Mouse (Mus musculus) liver, adult 2 months (tissue): ENCODE results near the gene Nr2f2. TPM values are rescaled to one million over a fixed set of nuclear protein-coding genes. Genes with fewer than 3 reads are reported as not detected.
A peak's percentile ranks its signal among the peaks of the same experiment; 100 is the strongest.

ENCODE experiments used
- DNase-seq: peaks from one replicate; pipeline ENCODE4 v3.0.0-alpha.2; 2011; ENCODE audit warnings: low read depth, low spot score; ENCODE audit errors: extremely low read depth
- H3K27ac ChIP-seq: fragments of 200-500 bp; replicated peaks from 2 replicates; pipeline ENCODE4 v1.5.1; 2012; ENCODE audit warnings: low read depth, mild to moderate bottlenecking, control low read depth, inconsistent platforms, low read length; ENCODE audit not compliant: insufficient read depth
- H3K27me3 ChIP-seq: fragments of 200-500 bp; 2 replicates; pipeline ENCODE4 v1.6.1; 2012; ENCODE audit warnings: mild to moderate bottlenecking, moderate library complexity, low read length, inconsistent platforms; ENCODE audit not compliant: control insufficient read depth, insufficient read depth
- H3K36me3 ChIP-seq: fragments of 200-500 bp; 2 replicates; pipeline ENCODE4 v1.6.1; 2012; ENCODE audit warnings: low read length, inconsistent platforms; ENCODE audit not compliant: control insufficient read depth, insufficient read depth
- H3K4me1 ChIP-seq: fragments of 200-500 bp; 2 replicates; pipeline ENCODE4 v1.6.1; 2011; ENCODE audit warnings: low read length; ENCODE audit not compliant: control insufficient read depth, insufficient read depth
- H3K4me3 ChIP-seq: fragments of 200-500 bp; 2 replicates; pipeline ENCODE4 v1.5.1; 2011; ENCODE audit warnings: low read depth, mild to moderate bottlenecking, control low read depth, low read length, moderate library complexity; ENCODE audit not compliant: insufficient read depth
- H3K79me2 ChIP-seq: fragments of 200-500 bp; 2 replicates; pipeline ENCODE4 v1.6.1; 2012; ENCODE audit warnings: inconsistent platforms, mild to moderate bottlenecking, low read length, moderate library complexity; ENCODE audit not compliant: control insufficient read depth, insufficient read depth
- H3K9ac ChIP-seq: fragments of 200-500 bp; 2 replicates; pipeline ENCODE4 v1.6.1; 2012; ENCODE audit warnings: low read depth, mild to moderate bottlenecking, control low read depth, inconsistent platforms, low read length
- CTCF ChIP-seq: fragments of 200-500 bp; IDR thresholded peaks from 2 replicates; pipeline ENCODE4 v1.5.1; 2011; ENCODE audit warnings: low read depth, low read length, control low read depth
- POLR2A ChIP-seq: fragments of 200-500 bp; IDR thresholded peaks from 2 replicates; pipeline ENCODE4 v1.6.1; 2011; ENCODE audit warnings: low read length, control low read depth; ENCODE audit not compliant: insufficient read depth; ENCODE audit errors: extremely low read depth
- WGBS: fragments of 180-500 bp; shearing (Covaris S2); methylation state at CpG from one replicate; pipeline ENCODE4 v1.1.7; 2018; 5-methylcytosine and 5-hydroxymethylcytosine counted together
- polyA plus RNA-seq: library from polyadenylated mRNA; depleted of rRNA; stranded (reverse); fragments of >200 nt; gene quantifications from 2 replicates; pipeline ENCODE4 v1.2.3, GENCODE M21; 2012
- total RNA-seq: library from RNA; depleted of rRNA; stranded (reverse); fragments of >200 nt; gene quantifications from 2 replicates; pipeline ENCODE4 v1.2.3, GENCODE M21; 2014

Nr2f2 gene
- total and polyA plus RNA-seq, 2 experiments = 14.5 to 84.0 TPM

DNA sequence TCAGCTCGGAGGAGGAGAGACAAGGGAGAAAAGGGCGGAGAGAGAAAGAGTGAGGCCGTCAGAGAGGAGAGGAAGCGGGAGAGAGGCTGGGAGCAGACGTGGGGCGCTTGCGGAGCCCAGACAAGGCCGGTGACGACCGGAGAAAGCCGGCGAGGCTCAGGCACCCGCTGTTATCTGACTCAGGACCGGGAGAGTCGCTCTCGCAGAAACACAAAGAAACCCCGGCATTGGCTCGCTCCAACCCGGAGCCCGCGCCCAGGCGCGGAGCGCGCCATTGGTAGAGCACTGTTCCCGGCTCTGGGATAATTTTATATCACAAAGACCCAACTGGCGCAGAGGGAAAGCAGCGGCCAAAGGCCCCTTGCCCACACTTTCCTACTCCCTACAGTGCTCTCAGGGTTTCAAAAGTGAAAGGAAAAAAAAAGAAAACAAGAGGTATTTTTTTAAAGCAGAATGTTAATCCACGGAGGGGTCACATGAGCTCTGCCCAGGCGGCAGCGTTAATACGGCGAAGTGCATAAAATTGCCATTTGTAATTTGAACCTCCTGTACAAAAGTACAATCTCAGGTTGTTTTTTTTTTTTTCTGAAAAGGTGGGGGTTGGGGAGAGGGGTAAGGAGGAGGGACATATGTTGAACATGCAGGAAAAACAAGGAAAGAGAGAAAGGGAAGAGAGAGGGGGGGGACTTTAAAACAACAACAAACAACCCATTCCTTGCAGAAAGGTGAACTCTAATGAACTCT is 7.5 kb downstream of the Nr2f2 start:
- peak overlapping the region; percentile 98 for H3K9ac ChIP-seq
- 0 out of 2 replicates have a peak, but pooled peaks have one; percentile 8 for TF ChIP-seq POLR2A
- TF ChIP-seq CTCF = no peak
- H3K4me1 ChIP-seq = peaks cover 19% of the 10 kb centered on the region
- peak overlapping the region; percentile 76 for H3K4me3 ChIP-seq
- H3K27ac ChIP-seq = peak overlapping the region; percentile 99
- 1% methylated on average over 33 of the region's 33 CpGs for WGBS
- peaks cover 25% of the 10 kb centered on the region for H3K36me3 ChIP-seq
- H3K79me2 ChIP-seq = peaks cover 33% of the 10 kb centered on the region
- DNase-seq = peak; percentile 81
- H3K27me3 ChIP-seq = no peaks in the 10 kb centered on the region

DNA sequence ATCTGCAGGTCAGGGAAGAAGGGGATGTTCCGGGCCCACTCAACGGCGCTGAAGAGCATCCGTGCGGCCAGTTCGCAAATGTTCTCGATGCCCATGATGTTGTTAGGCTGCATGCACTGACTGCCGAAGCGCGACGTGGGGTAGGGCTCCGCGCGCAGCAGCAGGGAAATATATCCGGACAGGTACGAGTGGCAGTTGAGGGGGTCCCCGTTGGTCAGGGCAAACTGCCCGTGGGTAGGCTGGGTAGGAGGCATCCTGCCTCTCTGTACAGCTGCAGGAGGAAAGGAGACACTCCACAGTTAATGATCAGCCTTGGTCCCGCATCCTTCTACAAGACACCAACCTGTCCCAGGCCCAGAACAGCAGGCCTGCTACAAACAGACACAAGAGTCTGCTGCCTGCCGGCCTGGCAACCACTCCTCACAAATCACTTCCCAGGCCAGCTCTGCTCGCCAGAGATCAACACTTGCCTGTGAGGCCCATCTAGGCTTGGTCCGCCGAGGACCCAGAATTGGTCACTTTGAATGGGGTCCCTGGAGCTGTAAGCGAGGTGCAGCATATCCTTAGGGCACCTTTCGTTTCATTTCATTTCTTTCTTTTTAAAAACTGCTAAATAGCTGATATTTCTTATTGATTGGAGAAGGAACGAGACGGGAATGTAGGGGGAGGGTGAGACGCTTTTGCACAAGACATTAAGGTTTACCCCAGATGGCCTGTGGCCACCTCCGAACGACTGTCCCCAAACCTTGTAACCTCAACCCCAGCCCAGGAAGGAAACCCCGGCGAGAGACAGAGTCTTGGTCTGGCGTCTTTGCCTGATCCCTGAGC is 8.3 kb downstream of the Nr2f2 start:
- DNase-seq = peak; percentile 60
- H3K27ac ChIP-seq = peak overlapping the region; percentile 99
- H3K36me3 ChIP-seq = peaks cover 28% of the 10 kb centered on the region
- no peaks in the 10 kb centered on the region for H3K27me3 ChIP-seq
- peak overlapping the region; percentile 89 for H3K9ac ChIP-seq
- H3K4me1 ChIP-seq = peaks cover 19% of the 10 kb centered on the region
- TF ChIP-seq POLR2A (no peak), CTCF (0 out of 2 replicates have a peak, but pooled peaks have one; percentile 0)
- WGBS = 16% methylated on average over 33 of the region's 33 CpGs
- H3K79me2 ChIP-seq = peaks cover 33% of the 10 kb centered on the region
- H3K4me3 ChIP-seq = peak overlapping the region; percentile 76

DNA sequence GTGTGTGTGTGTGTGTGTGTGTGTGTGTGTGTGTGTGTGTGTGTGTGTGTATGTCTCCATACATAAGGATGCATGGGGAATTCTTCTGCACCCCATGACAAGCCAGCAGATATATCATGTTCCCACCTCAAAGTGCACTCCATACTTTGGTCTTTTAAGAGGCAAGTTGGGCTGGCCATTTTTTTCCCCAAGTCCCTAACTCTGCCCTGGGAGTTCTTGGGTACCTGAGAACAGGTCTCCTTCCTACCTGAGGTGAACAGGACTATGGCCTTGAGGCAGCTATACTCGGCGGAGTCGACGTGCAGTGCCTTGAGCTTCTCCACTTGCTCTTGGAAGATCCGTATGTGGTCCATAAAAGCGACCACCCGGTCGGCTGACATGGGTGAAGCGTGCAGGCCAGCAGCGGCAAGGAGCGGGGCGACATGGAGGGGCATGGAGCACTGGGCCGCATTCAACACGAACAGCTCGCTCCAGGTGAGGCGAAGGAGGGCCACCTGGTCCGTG is 9.0 kb downstream of the Nr2f2 start:
- WGBS = 36% methylated on average over 17 of the region's 17 CpGs
- peaks cover 22% of the 10 kb centered on the region for H3K4me1 ChIP-seq
- H3K4me3 ChIP-seq = peak overlapping the region; percentile 76
- no peak for TF ChIP-seq POLR2A
- no peak for TF ChIP-seq CTCF
- DNase-seq = no peak
- peaks cover 31% of the 10 kb centered on the region for H3K36me3 ChIP-seq
- no peaks in the 10 kb centered on the region for H3K27me3 ChIP-seq
- H3K79me2 ChIP-seq = peaks cover 33% of the 10 kb centered on the region
- peak overlapping the region; percentile 89 for H3K9ac ChIP-seq
- H3K27ac ChIP-seq = peak overlapping the region; percentile 99

DNA sequence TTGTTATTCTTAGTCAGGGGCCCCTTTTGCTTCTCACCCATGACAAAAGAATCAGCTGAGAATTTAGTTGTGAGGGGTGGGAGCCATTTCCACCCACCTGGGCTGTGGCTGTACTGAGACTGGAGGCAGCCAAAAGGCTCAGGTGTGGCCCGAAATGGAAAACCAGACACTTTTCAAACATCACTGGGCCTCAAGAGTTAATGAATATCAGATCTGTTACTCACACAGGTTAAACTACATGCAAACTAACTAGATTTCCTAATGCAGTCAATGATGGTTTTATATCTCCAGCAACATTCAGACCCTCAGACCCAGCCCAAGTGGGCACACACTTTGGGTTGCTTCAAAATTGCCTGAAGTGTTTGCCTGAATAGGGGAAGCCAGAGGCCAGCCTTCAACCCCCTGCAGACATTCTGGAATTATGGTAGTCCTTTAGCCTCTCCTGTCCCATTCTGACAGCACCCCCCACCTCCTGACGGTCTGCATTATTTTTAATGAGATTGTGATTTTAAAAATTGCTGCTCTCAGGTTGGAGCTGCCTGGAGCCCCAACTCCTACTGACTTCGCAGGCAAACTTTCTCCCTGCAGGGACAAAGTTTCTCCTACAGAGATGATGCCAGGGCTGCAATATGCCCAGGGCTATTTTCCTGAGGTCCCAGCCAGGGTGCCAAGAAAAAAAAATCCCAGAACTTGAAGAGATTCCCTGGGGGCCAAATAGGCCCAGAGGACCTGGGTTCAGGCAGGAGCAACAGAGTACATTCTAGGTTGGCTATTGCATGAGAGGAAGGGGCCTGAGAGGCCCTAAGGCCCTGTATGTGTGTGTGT is 9.6 kb downstream of the Nr2f2 start:
- 25% methylated on average over 3 of the region's 3 CpGs for WGBS
- H3K4me1 ChIP-seq = peaks cover 22% of the 10 kb centered on the region
- TF ChIP-seq CTCF = no peak
- no peak for TF ChIP-seq POLR2A
- no peaks in the 10 kb centered on the region for H3K27me3 ChIP-seq
- peak overlapping the region; percentile 89 for H3K9ac ChIP-seq
- peak overlapping the region; percentile 28 for H3K4me3 ChIP-seq
- peak overlapping the region; percentile 99 for H3K27ac ChIP-seq
- H3K79me2 ChIP-seq = peaks cover 33% of the 10 kb centered on the region
- H3K36me3 ChIP-seq = peaks cover 34% of the 10 kb centered on the region
- DNase-seq = no peak
